Comparison of ENCODE assay signal across 12 mouse cellular contexts in genomic region chr9:101612971-101613370, GRCm38 (mm10).
"Had no signal": no experiment of that assay in that cellular context is flagged by ENCODE, and none has a peak within 500 bp of the region (broad histone marks: within the 10 kb centered on the region; RNA-seq: fewer than 3 reads in every experiment).

No protein-coding gene starts in this region.

- H3K4me1 ChIP-seq: kidney, embryonic 15.5 days; liver, embryonic 13.5 days; lung, embryonic 15.5 days; megakaryocyte, embryonic 14.5 days; midbrain, embryonic 12.5 days had no signal

- H3K4me3 ChIP-seq: kidney, embryonic 15.5 days; left cerebral cortex, adult 2 months; liver, embryonic 13.5 days; lung, embryonic 15.5 days; megakaryocyte, embryonic 14.5 days; midbrain, embryonic 12.5 days had no signal

- H3K27me3 ChIP-seq: liver, embryonic 13.5 days; lung, embryonic 15.5 days; megakaryocyte, embryonic 14.5 days had no signal

- ATAC-seq: liver, postnatal 0 days had no signal

- H3K9ac ChIP-seq: kidney, embryonic 15.5 days; liver, embryonic 13.5 days; liver, postnatal 0 days; lung, embryonic 15.5 days; midbrain, embryonic 12.5 days had no signal

- H3K9me3 ChIP-seq: kidney, embryonic 15.5 days; liver, embryonic 13.5 days; lung, embryonic 15.5 days; midbrain, embryonic 12.5 days had no signal

- H3K27ac ChIP-seq: kidney, embryonic 15.5 days; left cerebral cortex, adult 2 months; liver, embryonic 13.5 days; lung, embryonic 15.5 days; macrophage; midbrain, embryonic 12.5 days had no signal

- H3K36me3 ChIP-seq: kidney, embryonic 15.5 days; liver, embryonic 13.5 days; lung, embryonic 15.5 days; midbrain, embryonic 12.5 days had no signal

- DNase-seq: liver; liver, embryonic 13.5 days; liver, postnatal 0 days; right cerebral cortex, postnatal 14 days; thymus, adult 2 months; thymus, postnatal 25 days had no signal

- H3K4me2 ChIP-seq: kidney, embryonic 15.5 days; liver, embryonic 13.5 days; lung, embryonic 15.5 days; midbrain, embryonic 12.5 days had no signal
